Mouse (Mus musculus) G1E (cell line): ENCODE measurements at regions not wholly inside any gene's neighbourhood (a gene's known extent, or its start where the extent isn't known, plus 50 kb on each side); places are given as distances from the start of the nearest gene placed in this dataset.

Experiments used
- ATAC-seq: 2 replicates; pipeline ENCODE4 v1.8.0; 2016; ENCODE audit warnings: mild to moderate bottlenecking; ENCODE audit not compliant: insufficient number of reproducible peaks, poor library complexity, low FRiP score, severe bottlenecking; ENCODE audit errors: extremely low read depth
- DNase-seq: peaks from one replicate; pipeline ENCODE4 v3.0.0; 2012; ENCODE audit warnings: low spot score
- H3K27me3 ChIP-seq: 2 replicates; pipeline ENCODE4 v1.6.1; 2012; ENCODE audit warnings: mild to moderate bottlenecking, low read length, inconsistent platforms; ENCODE audit not compliant: insufficient read depth
- H3K36me3 ChIP-seq: replicated peaks from 2 replicates; pipeline ENCODE3; 2012; ENCODE audit warnings: mild to moderate bottlenecking, inconsistent platforms
- H3K4me1 ChIP-seq: 2 replicates; pipeline ENCODE4 v1.6.1; 2012; ENCODE audit warnings: low read depth, low read length, inconsistent platforms, mixed read lengths; ENCODE audit not compliant: insufficient read depth
- H3K4me3 ChIP-seq: 2 replicates; pipeline ENCODE4 v1.5.1; 2012; ENCODE audit warnings: low read depth, mild to moderate bottlenecking, inconsistent platforms, low read length, moderate library complexity, mixed read lengths
- H3K9me3 ChIP-seq: replicated peaks from 2 replicates; pipeline ENCODE4 v1.6.1; 2012; ENCODE audit warnings: inconsistent platforms
- CTCF ChIP-seq: IDR thresholded peaks from 2 replicates; pipeline ENCODE4 v1.5.1; 2012; ENCODE audit warnings: low read depth, low read length, inconsistent platforms, mixed read lengths
- GATA1 ChIP-seq: IDR thresholded peaks from 2 replicates; pipeline ENCODE4 v1.6.1; 2012; ENCODE audit warnings: borderline replicate concordance, low read length, inconsistent platforms, mixed read lengths
- GATA2 ChIP-seq: IDR thresholded peaks from 2 replicates; pipeline ENCODE4 v1.6.1; 2012; ENCODE audit warnings: low read depth, low read length, inconsistent platforms, borderline replicate concordance
- POLR2AphosphoS5 ChIP-seq: IDR thresholded peaks from 2 replicates; pipeline ENCODE4 v1.6.1; 2012; ENCODE audit warnings: low read depth, low read length, inconsistent platforms; ENCODE audit not compliant: insufficient replicate concordance
- TAL1 ChIP-seq: conservative IDR thresholded peaks from 2 replicates; pipeline ENCODE4 v1.6.1; 2012; ENCODE audit warnings: low read depth, low read length, inconsistent platforms, mixed read lengths

DNA sequence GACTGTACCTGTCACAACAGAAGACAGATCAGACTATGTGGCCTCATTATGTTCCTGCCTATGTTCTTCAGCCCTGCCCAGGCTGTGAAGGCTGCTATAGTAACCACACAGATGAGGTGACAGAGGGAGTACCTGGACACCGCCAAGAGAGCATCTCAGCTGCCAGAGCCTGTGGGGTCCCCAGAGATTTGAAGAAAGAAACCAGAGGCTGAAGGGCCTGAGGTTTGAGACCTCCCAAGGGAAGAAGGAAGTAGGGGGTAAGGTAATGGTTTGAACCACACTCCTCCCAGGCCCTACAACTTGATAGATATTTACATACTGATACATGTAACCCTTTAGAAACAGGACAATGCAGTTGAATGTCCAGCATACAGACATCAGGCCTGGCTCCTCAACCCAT is 407.7 kb downstream of the Ptpru start:
- ATAC-seq (no peak), DNase-seq (no peak)
- H3K9me3 ChIP-seq: no peaks in the 10 kb centered on the region
- H3K4me3 ChIP-seq: no peak overlapping the region
- no peaks in the 10 kb centered on the region; the same call in 1 of the 2 replicates for H3K27me3 ChIP-seq
- no peaks in the 10 kb centered on the region for H3K36me3 ChIP-seq
- no peaks in the 10 kb centered on the region for H3K4me1 ChIP-seq
- no peak for TF ChIP-seq GATA1
- no peak for TF ChIP-seq GATA2
- no peak for TF ChIP-seq CTCF
- TF ChIP-seq TAL1: no peak
- no peak for TF ChIP-seq POLR2AphosphoS5

DNA sequence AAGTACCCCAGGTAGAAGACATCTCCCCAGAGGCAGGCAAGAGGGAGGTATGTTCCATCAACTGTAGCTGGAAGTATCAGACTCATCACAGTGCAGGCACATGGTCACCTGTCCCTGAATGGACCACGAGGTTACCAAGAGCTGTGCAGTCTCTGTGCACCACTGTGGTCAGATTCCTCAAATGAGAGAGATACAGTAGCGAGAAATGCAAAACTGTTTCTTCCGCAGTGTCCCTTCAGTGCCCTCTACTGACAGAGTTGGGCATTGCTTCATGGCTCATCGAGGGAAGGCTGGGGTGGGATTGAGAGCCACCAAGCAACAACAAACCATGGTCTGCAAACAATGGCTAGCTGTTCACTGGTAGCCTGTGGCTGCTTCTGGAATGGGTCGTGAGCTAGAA is 406.9 kb downstream of the Ptpru start:
- Histone ChIP-seq H3K9me3 (no peaks in the 10 kb centered on the region), H3K4me3 (no peak overlapping the region), H3K27me3 (no peaks in the 10 kb centered on the region; the same call in 1 of the 2 replicates), H3K4me1 (no peaks in the 10 kb centered on the region), H3K36me3 (no peaks in the 10 kb centered on the region)
- DNase-seq (peak; percentile 6), ATAC-seq (no peak; the same call in 1 of the 2 replicates)
- TF ChIP-seq POLR2AphosphoS5 (no peak), CTCF (peak; percentile 87)

DNA sequence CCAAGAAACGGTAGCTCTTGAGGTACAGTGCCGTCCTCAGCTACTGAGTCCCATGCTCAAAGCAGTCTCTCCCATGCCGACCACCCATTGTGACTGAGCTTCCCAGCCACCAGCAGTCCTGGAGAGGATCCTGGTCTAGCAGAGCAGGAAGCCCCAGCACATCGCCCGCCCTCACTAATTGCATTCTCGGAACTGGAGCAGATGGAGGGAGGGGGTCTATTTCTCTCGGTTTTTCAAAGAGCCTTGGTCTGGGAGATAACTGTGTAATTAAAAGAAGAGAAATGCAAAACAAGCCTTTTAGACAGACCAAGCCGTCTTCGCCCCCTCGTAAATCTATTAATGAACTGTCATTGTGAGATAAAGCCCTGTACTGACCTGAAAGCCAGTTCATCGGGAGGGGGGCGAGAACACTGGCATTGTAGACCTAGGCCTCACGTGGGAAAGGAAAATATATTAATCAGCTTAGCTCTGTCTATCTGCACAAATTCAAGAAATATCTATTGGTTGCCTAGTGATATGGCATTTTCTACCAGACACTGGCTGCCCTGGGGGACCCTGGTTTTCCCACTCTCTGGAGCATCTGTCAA is 405.4 kb downstream of the Ptpru start:
- Histone ChIP-seq H3K9me3 (no peaks in the 10 kb centered on the region), H3K27me3 (no peaks in the 10 kb centered on the region; the same call in 1 of the 2 replicates), H3K36me3 (no peaks in the 10 kb centered on the region), H3K4me3 (no peak overlapping the region), H3K4me1 (no peaks in the 10 kb centered on the region)
- TF ChIP-seq TAL1 (no peak), CTCF (no peak), GATA1 (no peak), GATA2 (no peak), POLR2AphosphoS5 (no peak)
- DNase-seq (no peak), ATAC-seq (no peak)

DNA sequence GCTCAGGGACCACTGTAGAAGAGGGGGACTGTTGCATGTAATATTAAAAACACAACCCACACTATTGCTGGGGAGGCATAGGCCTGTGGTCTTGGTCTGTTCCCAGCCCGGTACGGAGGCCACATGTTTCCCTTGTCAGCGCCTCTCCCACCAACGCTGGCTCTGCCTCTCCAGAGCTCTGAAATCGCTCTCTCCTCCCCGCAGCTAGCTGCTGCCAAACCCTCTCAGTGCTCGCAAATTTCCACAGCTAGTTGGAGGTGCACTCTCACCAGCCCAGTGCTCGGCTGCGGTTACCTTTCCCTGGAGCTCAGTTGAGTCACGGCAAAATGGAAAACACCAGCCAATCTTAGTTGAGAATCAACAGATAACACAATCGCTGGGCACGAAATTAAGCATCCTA is 402.9 kb downstream of the Ptpru start:
- Histone ChIP-seq H3K27me3 (no peaks in the 10 kb centered on the region; the same call in 1 of the 2 replicates), H3K9me3 (no peaks in the 10 kb centered on the region), H3K36me3 (no peaks in the 10 kb centered on the region), H3K4me3 (no peak overlapping the region), H3K4me1 (no peaks in the 10 kb centered on the region)
- no peak for TF ChIP-seq POLR2AphosphoS5
- TF ChIP-seq GATA1: no peak
- TF ChIP-seq TAL1: no peak
- no peak for TF ChIP-seq CTCF
- TF ChIP-seq GATA2: no peak
- no peak for ATAC-seq
- DNase-seq: no peak

DNA sequence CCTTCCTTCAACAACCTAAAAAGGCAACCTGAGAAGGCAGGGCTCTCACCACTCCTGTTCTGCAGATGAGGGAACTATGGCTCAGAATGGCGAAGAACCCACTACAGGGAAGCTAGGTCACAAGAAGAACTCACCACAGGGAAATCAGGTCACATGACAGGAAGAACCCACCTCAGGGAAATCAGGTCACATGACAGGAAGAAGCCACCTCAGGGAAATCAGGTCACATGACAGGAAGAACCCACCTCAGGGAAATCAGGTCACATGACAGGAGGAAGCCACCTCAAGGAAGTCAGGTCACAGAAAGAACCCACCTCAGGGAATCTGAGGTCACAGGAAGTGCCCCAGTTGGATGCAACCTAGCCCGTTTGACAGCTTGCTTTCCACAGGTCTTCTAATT is 399.7 kb downstream of the Ptpru start:
- H3K4me3 ChIP-seq: no peak overlapping the region
- DNase-seq (no peak), ATAC-seq (no peak)
- no peaks in the 10 kb centered on the region for H3K4me1 ChIP-seq
- no peaks in the 10 kb centered on the region for H3K9me3 ChIP-seq
- no peaks in the 10 kb centered on the region for H3K36me3 ChIP-seq
- no peaks in the 10 kb centered on the region; the same call in 1 of the 2 replicates for H3K27me3 ChIP-seq
- no peak for TF ChIP-seq CTCF
- TF ChIP-seq GATA1: no peak
- no peak for TF ChIP-seq POLR2AphosphoS5
- no peak for TF ChIP-seq GATA2
- no peak for TF ChIP-seq TAL1

DNA sequence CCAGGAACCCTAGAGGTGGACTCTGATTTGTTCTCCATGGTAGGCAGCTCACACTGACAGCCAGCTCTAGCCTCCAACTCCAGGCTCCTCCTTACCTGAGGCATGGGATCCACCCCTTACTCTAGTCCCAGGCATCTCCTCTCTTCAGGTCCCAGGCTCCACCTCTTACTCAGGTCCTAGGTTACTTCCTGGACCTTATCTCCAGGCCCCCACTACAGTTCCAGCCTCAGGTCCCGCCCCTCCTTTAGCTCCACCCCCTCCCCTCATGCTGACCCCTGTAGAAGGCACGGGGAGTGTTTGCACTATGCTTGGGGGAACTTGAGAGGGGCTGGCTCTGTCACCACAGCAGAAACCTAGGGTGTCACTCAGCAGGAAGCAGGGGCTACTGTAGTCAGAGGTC is 399.2 kb downstream of the Ptpru start:
- Histone ChIP-seq H3K9me3 (no peaks in the 10 kb centered on the region), H3K4me1 (no peaks in the 10 kb centered on the region), H3K27me3 (no peaks in the 10 kb centered on the region; the same call in 1 of the 2 replicates), H3K36me3 (no peaks in the 10 kb centered on the region), H3K4me3 (no peak overlapping the region)
- DNase-seq (no peak), ATAC-seq (no peak)
- TF ChIP-seq TAL1 (no peak), GATA1 (no peak), GATA2 (no peak), POLR2AphosphoS5 (no peak), CTCF (no peak)

DNA sequence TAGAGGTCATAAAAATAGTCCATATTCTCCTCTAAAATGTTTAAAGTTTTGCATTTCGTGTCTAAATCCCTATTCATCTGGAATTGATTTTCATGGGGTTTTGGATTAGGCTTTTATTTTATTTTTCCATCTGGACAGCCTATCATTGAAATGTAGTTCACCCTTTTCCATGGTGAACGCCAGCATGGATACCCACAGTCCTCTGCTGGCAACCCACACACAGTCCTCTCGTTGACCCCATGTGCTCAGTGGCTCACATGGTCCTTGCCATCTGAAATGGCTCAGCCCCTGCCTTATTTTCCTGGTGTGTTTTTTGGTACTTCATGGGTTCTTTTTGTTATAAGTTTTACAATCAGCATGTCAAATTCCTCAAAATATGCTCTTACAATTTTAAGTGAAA is 397.2 kb downstream of the Ptpru start:
- no peaks in the 10 kb centered on the region for H3K9me3 ChIP-seq
- no peak for DNase-seq

More for the DNA sequence above, 397.2 kb downstream of the Ptpru start:
- no peak for ATAC-seq
- H3K4me3 ChIP-seq: no peak overlapping the region
- no peaks in the 10 kb centered on the region for H3K4me1 ChIP-seq
- no peaks in the 10 kb centered on the region for H3K36me3 ChIP-seq
- H3K27me3 ChIP-seq: no peaks in the 10 kb centered on the region
- no peak for TF ChIP-seq TAL1
- no peak for TF ChIP-seq CTCF
- TF ChIP-seq GATA1: no peak
- no peak for TF ChIP-seq POLR2AphosphoS5
- no peak for TF ChIP-seq GATA2
